ENCODE assay signal across 32 mouse cellular contexts in genomic region chr10:21400453-21400852, GRCm38 (mm10). TPM values are rescaled to one million over a fixed set of nuclear protein-coding genes. Genes with fewer than 3 reads are reported as not detected.
DNase-seq lines count a peak whose midpoint lies in the region; ATAC-seq and TF ChIP-seq lines count a peak whose summit lies in the region.
"Had no signal": no experiment of that assay in that cellular context is flagged by ENCODE, and none has a peak within 500 bp of the region (broad histone marks: within the 10 kb centered on the region; RNA-seq: fewer than 3 reads in every experiment).

No protein-coding gene starts in this region.

- no peak for DNase-seq in heart, postnatal 36 days
- no peak for DNase-seq in heart, adult 9 months (ENCODE audit: low spot score in 2 of 2)
- DNase-seq: adrenal gland, adult 8-10 months; cerebellum, adult 2 months; cerebellum, postnatal 14 days; forebrain, postnatal 0 days; layer of hippocampus, adult 9-11 months; lung, adult 2 months; lung, postnatal 10 days; right cerebral cortex, adult 18-20 months; right cerebral cortex, postnatal 4 days; thymus, adult 18-20 months; thymus, postnatal 25 days had no signal

- WGBS in heart, embryonic 11.5 days (ENCODE audit: insufficient replicate concordance): 13% methylated on average over 2 of the region's 2 CpGs
- 11% methylated on average over 2 of the region's 2 CpGs for WGBS in heart, embryonic 16.5 days
- WGBS in liver, embryonic 15.5 days (ENCODE audit: insufficient replicate concordance): 39% methylated on average over 2 of the region's 2 CpGs
- WGBS in liver, embryonic 12.5 days (ENCODE audit: insufficient replicate concordance): 47% methylated on average over 2 of the region's 2 CpGs

- H3K4me2 ChIP-seq in heart, embryonic 11.5 days: peak overlapping the region; percentile 27
- H3K4me2 ChIP-seq in heart, embryonic 16.5 days (ENCODE audit: low read depth, low read length): peak overlapping the region; percentile 43
- no peak overlapping the region for H3K4me2 ChIP-seq in liver, embryonic 15.5 days
- H3K4me2 ChIP-seq in liver, embryonic 12.5 days: no peak overlapping the region
- H3K4me2 ChIP-seq: forebrain, embryonic 12.5 days; hindbrain, embryonic 14.5 days; limb, embryonic 15.5 days; midbrain, embryonic 15.5 days; neural tube, embryonic 15.5 days had no signal

- peak overlapping the region; percentile 78 for H3K27ac ChIP-seq in heart, embryonic 11.5 days (ENCODE audit: low read depth, low read length)
- peak overlapping the region; percentile 85 for H3K27ac ChIP-seq in heart, embryonic 16.5 days (ENCODE audit: low read length)
- no peak overlapping the region for H3K27ac ChIP-seq in liver, embryonic 15.5 days (replicated peaks)
- H3K27ac ChIP-seq in liver, embryonic 12.5 days: no peak overlapping the region
- H3K27ac ChIP-seq in embryonic fibroblast, embryonic 13.5 days (ENCODE audit: insufficient read depth, low read length): peak overlapping the region; percentile 81; the same call in 1 of the 2 replicates
- H3K27ac ChIP-seq: forebrain, embryonic 12.5 days; hindbrain, embryonic 14.5 days; limb, embryonic 10.5 days; limb, embryonic 15.5 days; macrophage; midbrain, embryonic 15.5 days; neural tube, embryonic 15.5 days; stomach, postnatal 0 days had no signal

- peaks cover 32% of the 10 kb centered on the region for H3K4me1 ChIP-seq in heart, embryonic 11.5 days (ENCODE audit: control insufficient read depth, insufficient read depth, low read length)
- peaks cover 29% of the 10 kb centered on the region for H3K4me1 ChIP-seq in heart, embryonic 16.5 days (ENCODE audit: control insufficient read depth, insufficient read depth, low read length)
- no peaks in the 10 kb centered on the region for H3K4me1 ChIP-seq in liver, embryonic 15.5 days (replicated peaks)
- H3K4me1 ChIP-seq in liver, embryonic 12.5 days: peaks cover 9% of the 10 kb centered on the region; the same call in 1 of the 2 replicates
- H3K4me1 ChIP-seq in embryonic fibroblast, embryonic 13.5 days (ENCODE audit: control insufficient read depth, insufficient read depth, low read length): peaks cover 11% of the 10 kb centered on the region
- H3K4me1 ChIP-seq: limb, embryonic 10.5 days; limb, embryonic 15.5 days; midbrain, embryonic 15.5 days; neural tube, embryonic 15.5 days had no signal

- H3K36me3 ChIP-seq in heart, embryonic 11.5 days (ENCODE audit: control insufficient read depth, insufficient read depth, low read length): no peaks in the 10 kb centered on the region
- no peaks in the 10 kb centered on the region for H3K36me3 ChIP-seq in heart, embryonic 16.5 days (ENCODE audit: control insufficient read depth, insufficient read depth)
- H3K36me3 ChIP-seq in liver, embryonic 15.5 days (replicated peaks): no peaks in the 10 kb centered on the region
- H3K36me3 ChIP-seq in liver, embryonic 12.5 days: no peaks in the 10 kb centered on the region
- H3K36me3 ChIP-seq: forebrain, embryonic 12.5 days; G1E; limb, embryonic 10.5 days; limb, embryonic 15.5 days; midbrain, embryonic 15.5 days; neural tube, embryonic 15.5 days had no signal

- H3K27me3 ChIP-seq in heart, embryonic 11.5 days (ENCODE audit: control insufficient read depth, insufficient read depth, low read length): no peaks in the 10 kb centered on the region
- H3K27me3 ChIP-seq in heart, embryonic 16.5 days (ENCODE audit: control insufficient read depth, insufficient read depth, low read length): no peaks in the 10 kb centered on the region; the same call in 1 of the 2 replicates
- no peaks in the 10 kb centered on the region for H3K27me3 ChIP-seq in liver, embryonic 15.5 days
- H3K27me3 ChIP-seq in liver, embryonic 12.5 days (replicated peaks): 0 out of 2 replicates have a peak, but pooled peaks cover 6% of the 10 kb centered on the region
- H3K27me3 ChIP-seq: forebrain, embryonic 12.5 days; limb, embryonic 15.5 days; midbrain, embryonic 15.5 days; neural tube, embryonic 15.5 days had no signal

- TF ChIP-seq CTCF in embryonic fibroblast, embryonic 13.5 days (IDR thresholded peaks at IDR 0.05; ENCODE audit: borderline replicate concordance, insufficient read depth, low read length): no peak

- ATAC-seq in heart, embryonic 11.5 days (replicated peaks; ENCODE audit: insufficient number of reproducible peaks, low FRiP score, low TSS enrichment): peak; percentile 68
- ATAC-seq in heart, embryonic 16.5 days (replicated peaks; ENCODE audit: extremely low read depth, insufficient read depth, low FRiP score): peak; percentile 39; the same call in 1 of the 2 replicates
- peak; percentile 54; the same call in 1 of the 2 replicates for ATAC-seq in liver, embryonic 15.5 days (ENCODE audit: insufficient read depth)
- ATAC-seq in liver, embryonic 12.5 days: no peak
- ATAC-seq: forebrain, postnatal 0 days; intestine, postnatal 0 days; midbrain, embryonic 15.5 days had no signal

- intact Hi-C loops in heart, postnatal 36 days (cut with DNase I): no loop called here

- 0 out of 2 replicates have a peak overlapping the region, but pooled peaks have one; percentile 22 for H3K9ac ChIP-seq in heart, embryonic 11.5 days (ENCODE audit: low read depth, low read length)
- no peak overlapping the region; the same call in 1 of the 2 replicates for H3K9ac ChIP-seq in heart, embryonic 16.5 days (ENCODE audit: low read length)
- H3K9ac ChIP-seq in liver, embryonic 15.5 days: no peak overlapping the region
- no peak overlapping the region for H3K9ac ChIP-seq in liver, embryonic 12.5 days
- H3K9ac ChIP-seq: forebrain, embryonic 12.5 days; forebrain, postnatal 0 days; hindbrain, embryonic 14.5 days; limb, embryonic 15.5 days; midbrain, embryonic 15.5 days; neural tube, embryonic 15.5 days had no signal

- no peaks in the 10 kb centered on the region for H3K9me3 ChIP-seq in heart, embryonic 11.5 days (replicated peaks; ENCODE audit: control insufficient read depth, low read length)
- H3K9me3 ChIP-seq in heart, embryonic 16.5 days (replicated peaks; ENCODE audit: control insufficient read depth, low read length): no peaks in the 10 kb centered on the region
- H3K9me3 ChIP-seq in liver, embryonic 15.5 days (replicated peaks): no peaks in the 10 kb centered on the region
- no peaks in the 10 kb centered on the region for H3K9me3 ChIP-seq in liver, embryonic 12.5 days (replicated peaks)
- H3K9me3 ChIP-seq: forebrain, embryonic 12.5 days; G1E; limb, embryonic 10.5 days; limb, embryonic 15.5 days; midbrain, embryonic 15.5 days; neural tube, embryonic 15.5 days had no signal

- TF ChIP-seq POLR2A in embryonic fibroblast, embryonic 13.5 days (IDR thresholded peaks at IDR 0.05; ENCODE audit: low read depth, low read length): no peak

- H3K4me3 ChIP-seq in heart, embryonic 11.5 days (ENCODE audit: low read depth, low read length): no peak overlapping the region
- H3K4me3 ChIP-seq in heart, embryonic 16.5 days (ENCODE audit: low read length): no peak overlapping the region
- no peak overlapping the region for H3K4me3 ChIP-seq in liver, embryonic 15.5 days (replicated peaks)
- H3K4me3 ChIP-seq in liver, embryonic 12.5 days: no peak overlapping the region
- H3K4me3 ChIP-seq in embryonic fibroblast, embryonic 13.5 days (ENCODE audit: insufficient read depth, low read length): no peak overlapping the region
- H3K4me3 ChIP-seq: forebrain, embryonic 12.5 days; limb, embryonic 10.5 days; limb, embryonic 15.5 days; midbrain, embryonic 15.5 days; neural tube, embryonic 15.5 days had no signal

RNA-seq across cellular contexts. Expression of gene Aldh8a1, which starts 23.4 kb away (rescaled TPM):
- polyA plus RNA-seq in heart, embryonic 11.5 days (2014; fragmentation: Nextera tagmentation; extraction: Ambion mirVana): 0.37 TPM in 1 of 2 replicates, not detected in the other
- not detected for total RNA-seq in heart, postnatal 36 days (2021)
- polyA plus RNA-seq in heart, embryonic 16.5 days (2015; fragmentation: Nextera tagmentation; extraction: Ambion mirVana): 0.05 and 0.06 TPM in 2 replicates
- polyA plus RNA-seq in liver, embryonic 15.5 days (2015; fragmentation: Nextera tagmentation; extraction: Ambion mirVana): 33.8 and 40.0 TPM in 2 replicates
- 5.1 and 5.6 TPM in 2 replicates for polyA plus RNA-seq in liver, embryonic 12.5 days (2016; fragmentation: Nextera tagmentation; extraction: Ambion mirVana)
- polyA plus RNA-seq in embryonic fibroblast, embryonic 13.5 days (2011; ENCODE audit: insufficient read length, low read depth, missing spikeins): not detected in 2 replicates
- total RNA-seq: hematopoietic stem cell, adult 5-6 weeks; left cerebral cortex, postnatal 10 days; megakaryocyte-erythroid progenitor cell, adult 5-6 weeks had no signal
- polyA plus RNA-seq: embryonic facial prominence, embryonic 14.5 days; forebrain, embryonic 12.5 days; forebrain, postnatal 0 days; G1E; hindbrain, embryonic 14.5 days; intestine, postnatal 0 days; limb, embryonic 15.5 days; macrophage had no signal

Comparison
In these comparisons a context has a peak if more than half of its experiments do, and no peak if none do; other contexts are left out.
1. H3K27ac ChIP-seq: peak in heart, embryonic 11.5 days (single experiment), heart, embryonic 16.5 days (single experiment) and embryonic fibroblast, embryonic 13.5 days (single experiment); none in liver, embryonic 15.5 days (single experiment) and liver, embryonic 12.5 days (single experiment).
2. H3K4me2 ChIP-seq: peak in heart, embryonic 11.5 days (single experiment) and heart, embryonic 16.5 days (single experiment); none in liver, embryonic 15.5 days (single experiment) and liver, embryonic 12.5 days (single experiment).